Mouse (Mus musculus): ENCODE data around the gene Adrb1. TPM values are rescaled to one million over a fixed set of nuclear protein-coding genes. Genes with fewer than 3 reads are reported as not detected.

The Adrb1 gene
- polyA plus RNA-seq, 1 experiment, result not detected

GRCm38 (mm10) chr19:56722711-56723330 is 822 bp downstream of the Adrb1 start:
- no peak for TF ChIP-seq GATA1 (IDR thresholded peaks at IDR 0.05; ENCODE audit: low read length)

DNA sequence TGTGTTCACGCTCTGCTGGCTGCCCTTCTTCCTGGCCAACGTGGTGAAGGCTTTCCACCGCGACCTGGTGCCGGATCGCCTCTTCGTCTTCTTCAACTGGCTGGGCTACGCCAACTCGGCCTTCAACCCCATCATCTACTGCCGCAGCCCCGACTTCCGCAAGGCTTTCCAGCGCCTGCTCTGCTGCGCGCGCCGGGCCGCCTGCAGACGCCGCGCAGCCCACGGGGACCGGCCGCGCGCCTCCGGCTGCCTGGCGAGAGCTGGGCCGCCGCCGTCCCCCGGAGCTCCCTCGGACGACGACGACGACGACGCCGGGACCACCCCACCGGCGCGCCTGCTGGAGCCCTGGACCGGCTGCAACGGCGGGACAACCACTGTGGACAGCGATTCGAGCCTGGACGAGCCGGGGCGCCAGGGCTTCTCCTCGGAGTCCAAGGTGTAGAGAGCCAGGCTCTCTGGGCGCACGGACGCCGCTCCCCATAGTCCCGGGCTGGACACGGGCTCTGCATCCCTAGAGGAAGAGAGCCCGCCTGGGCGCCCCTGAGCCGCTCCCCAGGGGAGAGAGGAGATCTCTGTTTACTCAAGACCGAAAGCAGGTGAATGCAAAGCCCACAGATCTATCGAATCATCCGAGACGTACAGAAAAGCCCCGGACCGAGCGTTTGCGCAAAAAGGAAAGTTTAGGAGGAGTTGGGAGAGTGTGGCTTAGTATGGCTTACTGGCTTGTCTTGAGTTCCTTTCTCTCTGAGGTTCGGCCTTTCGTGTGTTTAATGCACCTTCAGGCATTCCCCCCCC is 1.5 kb downstream of the Adrb1 start:
- TF ChIP-seq GATA1 (IDR thresholded peaks at IDR 0.05; ENCODE audit: low read length), result no peak

DNA sequence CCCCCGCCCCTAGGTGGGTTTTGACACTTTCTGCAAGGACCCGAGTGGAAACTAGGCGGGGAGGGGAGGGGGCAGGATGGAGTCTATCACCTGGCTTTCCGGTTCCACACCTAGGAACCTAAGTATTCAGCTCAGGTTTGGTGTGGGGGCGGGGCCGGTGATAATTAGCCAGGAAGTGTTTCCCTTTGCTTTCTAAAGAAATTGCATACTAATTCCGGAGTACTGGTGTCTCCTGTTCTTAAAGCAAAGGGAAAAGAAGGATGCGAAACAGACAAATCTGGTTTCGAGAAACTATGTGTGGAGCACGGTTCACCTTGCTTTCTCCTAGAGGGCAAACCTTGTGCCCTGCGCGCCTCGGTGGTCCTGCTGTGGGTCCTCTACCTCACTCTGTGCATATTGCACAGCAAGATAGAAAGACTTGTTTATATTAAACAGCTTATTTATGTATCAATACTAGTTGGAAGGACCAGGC is 2.2 kb downstream of the Adrb1 start:
- no peak for TF ChIP-seq GATA1 (IDR thresholded peaks at IDR 0.05; ENCODE audit: low read length)

GRCm38 (mm10) chr19:56727170-56727877 is 5.3 kb downstream of the Adrb1 start:
- TF ChIP-seq GATA1 (IDR thresholded peaks at IDR 0.05; ENCODE audit: low read length), result no peak

DNA sequence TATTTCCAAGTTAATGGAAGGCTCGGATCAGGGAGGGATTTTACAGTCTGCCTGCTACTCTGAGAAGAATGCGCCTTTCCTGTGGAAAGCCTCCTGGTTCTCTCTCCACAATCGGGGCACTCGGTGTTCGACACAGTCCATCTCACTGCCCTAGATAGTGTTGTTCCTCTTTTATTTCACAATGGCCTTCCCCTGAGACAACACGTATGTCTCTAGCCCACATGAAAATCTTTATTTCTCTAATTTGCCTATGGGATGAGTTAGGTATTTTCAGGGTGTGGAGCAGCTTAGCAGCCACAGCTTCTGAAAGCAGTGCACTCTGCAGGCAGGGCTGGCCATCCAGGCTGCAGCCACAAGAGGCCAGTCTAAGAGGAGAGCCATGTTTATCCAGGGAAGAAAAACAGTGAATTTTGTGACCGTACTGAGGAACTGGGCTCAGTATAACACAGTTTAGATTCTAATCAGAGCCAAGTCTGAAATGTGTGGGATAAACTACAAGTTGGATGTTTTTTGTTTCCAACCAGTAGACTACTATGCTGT is 12.1 kb downstream of the Adrb1 start:
- no peak for TF ChIP-seq GATA1 (IDR thresholded peaks at IDR 0.05; ENCODE audit: low read length)

DNA sequence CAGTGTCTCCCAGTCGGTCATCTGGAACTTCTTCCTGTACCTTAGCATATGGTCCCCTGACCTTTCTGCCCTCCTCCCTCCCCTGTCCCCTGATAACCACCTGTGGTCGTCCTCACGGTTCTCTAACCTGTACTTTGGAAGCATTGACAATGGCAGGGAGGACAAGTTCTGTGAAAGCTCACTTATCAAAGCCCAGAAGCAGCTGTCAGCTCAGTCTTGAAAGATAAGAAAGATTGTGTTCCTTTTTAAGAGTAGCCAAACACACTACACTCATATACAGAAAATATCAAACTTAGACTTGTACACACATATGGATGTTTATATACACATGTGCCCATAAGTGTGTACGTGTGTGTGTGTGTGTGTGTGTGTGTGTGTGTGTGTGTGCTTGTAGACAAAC is 13.7 kb downstream of the Adrb1 start:
- TF ChIP-seq GATA1 (IDR thresholded peaks at IDR 0.05; ENCODE audit: low read length), result no peak

GRCm38 (mm10) chr19:56736287-56736686 is 14.3 kb downstream of the Adrb1 start:
- TF ChIP-seq GATA1 (IDR thresholded peaks at IDR 0.05; ENCODE audit: low read length), result no peak

GRCm38 (mm10) chr19:56745061-56745460 is 23.1 kb downstream of the Adrb1 start:
- no peak for TF ChIP-seq GATA1 (IDR thresholded peaks at IDR 0.05; ENCODE audit: low read length)

DNA sequence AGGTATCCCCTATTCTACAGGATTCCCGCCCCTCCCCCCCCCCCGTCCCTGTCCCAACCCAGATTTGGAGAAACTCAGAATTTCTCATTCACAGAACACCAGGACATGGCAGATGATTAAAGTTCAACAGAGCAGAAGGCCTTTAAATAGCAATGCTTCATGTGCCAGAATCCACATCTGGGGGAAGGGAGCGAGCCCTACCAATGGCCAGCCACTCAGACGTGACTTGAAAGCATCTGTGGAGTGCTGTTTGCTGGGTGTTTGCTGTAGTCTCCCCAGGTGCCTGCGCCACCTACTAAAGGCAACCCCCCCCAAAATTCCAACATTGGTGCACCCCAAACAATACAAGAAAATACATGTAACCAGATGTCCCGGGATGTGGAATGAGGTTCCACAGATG is 23.5 kb downstream of the Adrb1 start:
- no peak for TF ChIP-seq GATA1 (IDR thresholded peaks at IDR 0.05; ENCODE audit: low read length)

DNA sequence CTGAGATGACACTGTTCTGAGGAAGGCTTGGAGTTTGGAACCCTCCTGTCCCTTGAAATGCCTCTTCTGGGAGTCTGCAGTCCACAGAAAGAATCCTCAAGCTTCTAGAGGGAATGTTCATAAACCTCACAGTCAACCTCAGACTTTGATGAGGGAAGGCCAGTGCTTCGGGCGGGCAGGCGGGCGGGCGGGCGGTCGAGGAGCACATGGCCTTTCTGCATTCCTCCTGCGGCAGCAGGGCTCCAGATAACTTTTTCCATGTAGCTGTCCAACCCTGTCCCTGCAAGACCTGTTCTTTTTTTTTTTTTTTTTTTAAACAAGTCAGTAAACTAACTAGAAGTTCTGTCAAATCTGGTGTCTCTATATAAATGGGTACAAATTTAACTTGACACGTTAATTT is 24.6 kb downstream of the Adrb1 start:
- TF ChIP-seq GATA1 (IDR thresholded peaks at IDR 0.05; ENCODE audit: low read length), result no peak

DNA sequence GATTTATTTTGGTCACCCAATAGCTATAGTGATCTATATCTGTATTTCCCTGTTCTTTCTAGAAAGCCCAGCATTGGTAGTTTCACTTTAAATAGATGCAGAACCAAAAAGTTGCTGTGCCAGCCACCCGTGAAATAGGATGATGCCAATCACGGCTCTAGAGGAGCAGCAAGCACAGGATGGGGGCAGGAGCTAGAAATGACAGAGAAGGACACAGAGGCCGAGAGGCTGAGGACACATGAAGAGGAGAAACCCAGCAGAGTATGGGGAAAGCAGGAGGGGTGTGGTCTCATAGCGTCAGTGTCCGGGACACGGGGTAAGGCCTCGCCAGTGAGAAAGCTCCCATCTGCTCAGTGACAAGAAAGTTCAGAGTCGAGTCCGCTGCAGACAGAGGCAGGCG is 25.9 kb downstream of the Adrb1 start:
- TF ChIP-seq GATA1 (IDR thresholded peaks at IDR 0.05; ENCODE audit: low read length), result no peak

- no peak for TF ChIP-seq GATA1 (IDR thresholded peaks at IDR 0.05; ENCODE audit: low read length)
Measured at GRCm38 (mm10) chr19:56749343-56749742, 27.3 kb downstream of the Adrb1 start.

DNA sequence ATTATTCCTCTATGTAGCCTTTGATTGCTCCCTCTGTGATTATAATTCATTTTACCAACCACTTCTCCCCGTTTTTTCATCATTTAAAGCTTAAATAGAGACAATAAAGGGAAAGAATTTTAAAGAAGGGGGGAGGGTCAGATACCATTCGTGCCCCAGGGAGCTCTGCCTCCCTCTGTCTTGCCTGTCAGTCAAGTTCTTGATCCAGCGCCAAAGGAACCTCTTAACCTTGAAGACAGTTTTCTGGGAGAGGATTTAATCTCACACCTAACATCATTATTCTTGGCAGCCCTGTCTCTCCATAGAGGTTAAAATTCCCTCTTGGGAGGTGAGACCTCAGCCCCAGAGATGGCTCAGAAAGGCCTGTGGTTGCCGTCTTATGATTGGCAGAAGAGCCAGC is 28.7 kb downstream of the Adrb1 start:
- no peak for TF ChIP-seq GATA1 (IDR thresholded peaks at IDR 0.05; ENCODE audit: low read length)

DNA sequence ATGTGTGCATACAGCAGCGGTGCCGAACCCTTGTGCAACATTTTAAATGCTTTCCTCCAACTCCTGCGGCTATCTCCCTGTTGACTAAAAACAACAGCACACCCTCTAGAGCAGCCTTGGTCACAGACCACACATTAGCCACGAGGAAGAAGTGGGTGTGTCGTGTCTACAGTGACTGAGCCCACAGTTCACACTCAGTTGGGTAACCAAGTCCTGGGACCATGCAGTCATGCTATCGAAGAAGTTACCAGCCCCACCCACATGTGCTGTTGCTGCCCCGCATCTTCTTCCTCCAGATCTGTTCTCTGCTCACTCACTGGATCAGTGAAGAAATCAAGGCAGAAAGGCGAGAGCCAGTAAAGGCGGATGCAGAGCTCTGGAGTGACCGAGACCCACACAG is 34.4 kb downstream of the Adrb1 start:
- TF ChIP-seq GATA1 (IDR thresholded peaks at IDR 0.05; ENCODE audit: low read length), result no peak

DNA sequence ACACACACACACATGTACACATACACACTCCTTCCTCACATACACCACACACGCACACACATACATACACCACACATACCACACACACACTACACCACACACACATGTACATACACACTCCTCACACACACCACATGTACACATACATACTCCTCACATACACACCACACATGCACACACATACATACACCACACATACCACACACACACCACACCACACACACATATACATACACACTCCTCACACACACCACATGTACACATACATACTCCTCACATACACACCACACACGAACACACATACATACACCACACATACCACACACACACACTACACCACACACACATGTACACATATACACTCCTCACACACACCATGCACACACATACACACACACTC is 36.3 kb downstream of the Adrb1 start:
- no peak for TF ChIP-seq GATA1 (IDR thresholded peaks at IDR 0.05; ENCODE audit: low read length)

GRCm38 (mm10) chr19:56759740-56760139 is 37.7 kb downstream of the Adrb1 start:
- TF ChIP-seq GATA1 (IDR thresholded peaks at IDR 0.05; ENCODE audit: low read length), result no peak
